Mouse (Mus musculus): ENCODE results near the gene Lpp. TPM values are rescaled to one million over a fixed set of nuclear protein-coding genes. Genes with fewer than 3 reads are reported as not detected.

Gene Lpp
- polyA plus RNA-seq, 1 experiment: 6.2 TPM

DNA sequence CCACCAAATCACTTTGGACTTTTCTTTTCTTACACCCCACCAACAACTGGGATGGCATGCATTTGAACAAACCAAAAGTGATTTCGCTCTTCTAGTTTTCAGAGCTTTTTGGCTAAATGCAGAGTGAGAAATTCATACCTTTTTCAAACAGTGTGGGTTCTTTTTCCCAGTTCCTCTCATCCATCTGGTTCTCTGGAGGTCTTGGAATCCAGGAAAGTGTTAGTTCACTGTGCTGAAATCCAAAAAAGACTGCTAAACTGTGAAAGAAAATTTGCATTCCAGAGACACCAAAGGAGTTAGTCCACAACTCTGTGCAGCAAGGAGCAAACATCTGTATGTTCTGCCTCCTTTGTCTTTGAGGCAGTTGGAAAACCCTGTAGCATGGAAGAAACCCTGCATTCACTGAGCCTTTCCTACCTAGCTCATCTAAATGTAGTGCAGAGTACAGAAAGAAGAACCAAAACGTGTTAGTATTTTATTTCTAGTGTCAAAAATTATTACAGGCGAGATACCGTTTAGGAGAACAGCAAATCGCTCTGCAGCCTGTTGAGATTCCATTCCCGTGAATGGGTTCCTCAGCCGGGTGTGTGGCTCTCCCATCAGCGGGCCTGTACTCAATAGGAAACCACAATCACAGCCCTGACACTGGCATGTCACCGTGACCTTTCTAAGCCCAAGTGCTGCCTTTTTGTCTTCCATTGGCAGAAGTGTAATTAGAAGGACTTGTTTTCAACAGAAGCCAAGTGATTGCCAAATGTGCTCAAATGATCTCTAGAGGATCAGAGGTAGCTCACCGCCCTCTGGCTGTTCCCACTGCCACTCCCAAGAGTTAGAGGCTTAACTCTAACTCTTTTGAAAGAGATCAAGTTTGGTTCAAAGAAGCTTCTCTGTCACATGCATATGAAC, 567.8 kb downstream of the Lpp start:
- TF ChIP-seq POLR2A (IDR thresholded peaks at IDR 0.05; ENCODE audit: borderline replicate concordance, control insufficient read depth, low read depth, low read length): no peak
- TF ChIP-seq CTCF (IDR thresholded peaks at IDR 0.05; ENCODE audit: control insufficient read depth, insufficient read depth, low read length): no peak
- Histone ChIP-seq H3K4me1 (ENCODE audit: control insufficient read depth, insufficient read depth, low read length) (no peaks in the 10 kb centered on the region), H3K4me3 (replicated peaks; ENCODE audit: control insufficient read depth, low read depth, low read length) (no peak overlapping the region), H3K27ac (ENCODE audit: control insufficient read depth, insufficient read depth, low read depth, low read length, poor library complexity) (no peak overlapping the region)
- WGBS: 43% methylated on average over 10 of the region's 10 CpGs

DNA sequence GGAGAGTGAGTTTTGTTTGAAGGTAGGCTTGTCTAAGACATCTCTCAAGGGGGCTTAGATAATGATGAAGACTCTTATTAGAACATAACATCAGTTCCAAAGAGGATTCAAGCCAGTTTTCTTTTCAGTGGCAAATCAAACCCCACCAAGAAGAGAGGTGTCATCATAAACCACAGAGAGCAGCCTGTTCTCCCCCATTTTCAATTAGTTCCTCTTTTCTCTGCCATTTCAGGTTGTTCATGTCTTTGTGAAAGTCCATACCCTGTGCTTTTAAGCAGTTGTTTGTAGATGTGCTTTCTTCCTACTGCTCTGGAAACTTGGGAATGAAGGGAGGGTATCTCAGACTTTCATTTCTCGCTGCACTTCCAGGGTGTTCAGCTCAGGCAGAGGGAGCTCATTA, 571.0 kb downstream of the Lpp start:
- H3K27ac ChIP-seq (ENCODE audit: control insufficient read depth, insufficient read depth, low read depth, low read length, poor library complexity): no peak overlapping the region
- 45% methylated on average over 1 of the region's 1 CpGs for WGBS
- no peaks in the 10 kb centered on the region for H3K4me1 ChIP-seq (ENCODE audit: control insufficient read depth, insufficient read depth, low read length)
- no peak for TF ChIP-seq CTCF (IDR thresholded peaks at IDR 0.05; ENCODE audit: control insufficient read depth, insufficient read depth, low read length)
- no peak for TF ChIP-seq POLR2A (IDR thresholded peaks at IDR 0.05; ENCODE audit: borderline replicate concordance, control insufficient read depth, low read depth, low read length)
- H3K4me3 ChIP-seq (replicated peaks; ENCODE audit: control insufficient read depth, low read depth, low read length): no peak overlapping the region

DNA sequence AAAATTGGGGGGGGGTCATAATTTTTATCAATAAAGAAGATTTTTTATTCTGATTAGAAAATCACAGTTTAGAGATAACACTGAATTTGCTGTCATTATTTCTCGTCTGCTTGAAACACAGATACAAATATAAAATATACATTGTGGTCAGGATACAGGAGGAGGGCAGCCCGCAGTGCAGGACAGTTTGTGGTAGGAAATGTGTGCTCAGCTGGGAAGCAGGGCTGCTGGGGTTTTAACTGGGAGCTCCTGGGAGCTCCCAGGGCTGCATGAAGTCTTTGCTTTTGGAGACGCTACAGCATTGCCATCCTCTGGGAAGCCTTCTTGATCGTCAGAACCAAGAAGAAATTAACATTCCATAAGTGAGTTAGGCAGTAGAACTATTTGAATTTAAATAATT, 571.8 kb downstream of the Lpp start:
- no peak overlapping the region for H3K27ac ChIP-seq (ENCODE audit: control insufficient read depth, insufficient read depth, low read depth, low read length, poor library complexity)
- H3K4me1 ChIP-seq (ENCODE audit: control insufficient read depth, insufficient read depth, low read length): no peaks in the 10 kb centered on the region
- no peak overlapping the region for H3K4me3 ChIP-seq (replicated peaks; ENCODE audit: control insufficient read depth, low read depth, low read length)
- 11% methylated on average over 4 of the region's 4 CpGs for WGBS
- TF ChIP-seq CTCF (IDR thresholded peaks at IDR 0.05; ENCODE audit: control insufficient read depth, insufficient read depth, low read length) (no peak), POLR2A (IDR thresholded peaks at IDR 0.05; ENCODE audit: borderline replicate concordance, control insufficient read depth, low read depth, low read length) (no peak)

DNA sequence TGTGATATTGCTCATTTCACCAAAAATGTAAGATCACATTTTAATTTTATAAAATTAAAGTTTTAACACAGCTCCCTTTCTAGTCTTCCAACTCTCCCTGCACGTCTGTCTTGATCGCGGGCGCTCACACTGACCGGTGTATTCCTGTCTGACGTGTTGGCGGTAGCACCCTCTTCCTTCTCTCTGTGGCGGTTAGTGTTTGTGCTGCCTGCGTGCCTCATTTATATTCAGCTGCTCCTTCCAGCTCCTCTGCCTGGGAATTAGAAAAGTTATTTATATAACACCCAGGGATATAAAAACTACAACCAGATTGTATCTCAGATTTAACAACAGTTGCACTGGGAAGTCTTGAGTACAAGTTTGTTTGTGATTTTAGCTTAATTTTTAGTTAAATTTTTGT, 573.2 kb downstream of the Lpp start:
- Histone ChIP-seq H3K27ac (ENCODE audit: control insufficient read depth, insufficient read depth, low read depth, low read length, poor library complexity) (no peak overlapping the region), H3K4me3 (replicated peaks; ENCODE audit: control insufficient read depth, low read depth, low read length) (no peak overlapping the region), H3K4me1 (ENCODE audit: control insufficient read depth, insufficient read depth, low read length) (no peaks in the 10 kb centered on the region)
- 91% methylated on average over 9 of the region's 9 CpGs for WGBS
- TF ChIP-seq POLR2A (IDR thresholded peaks at IDR 0.05; ENCODE audit: borderline replicate concordance, control insufficient read depth, low read depth, low read length) (no peak), CTCF (IDR thresholded peaks at IDR 0.05; ENCODE audit: control insufficient read depth, insufficient read depth, low read length) (no peak)

DNA sequence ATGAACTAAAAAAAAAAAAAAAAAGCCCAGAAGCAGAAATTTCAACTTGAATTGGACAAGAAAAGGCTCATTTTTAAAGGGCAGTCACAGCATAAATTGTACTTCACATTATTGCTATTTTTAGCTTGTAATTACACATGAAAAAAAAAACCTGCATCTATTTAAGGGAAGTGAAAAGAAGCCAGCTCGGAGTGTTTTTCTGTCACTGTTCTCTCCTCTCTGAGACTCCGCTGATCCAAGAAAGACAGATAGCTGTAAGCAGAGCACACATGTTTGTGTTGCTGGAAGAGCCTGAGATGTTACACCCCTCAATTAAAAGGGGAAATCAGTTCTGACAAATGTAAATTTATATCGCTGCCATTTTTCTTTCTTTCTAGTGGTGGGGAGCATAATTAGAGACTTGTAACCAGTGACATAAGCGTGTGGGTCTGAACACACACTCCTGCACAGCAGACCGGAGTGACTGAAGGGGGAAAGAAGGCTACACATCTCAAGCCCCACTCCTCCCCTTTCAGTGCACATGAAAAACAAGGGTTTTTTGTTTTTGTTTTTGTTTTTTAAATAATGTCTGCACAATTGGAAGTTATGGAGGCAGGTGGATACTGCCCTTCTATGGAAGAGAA, 579.8 kb downstream of the Lpp start:
- TF ChIP-seq CTCF (IDR thresholded peaks at IDR 0.05; ENCODE audit: control insufficient read depth, insufficient read depth, low read length) (no peak), POLR2A (IDR thresholded peaks at IDR 0.05; ENCODE audit: borderline replicate concordance, control insufficient read depth, low read depth, low read length) (no peak)
- WGBS: 34% methylated on average over 5 of the region's 5 CpGs
- Histone ChIP-seq H3K27ac (ENCODE audit: control insufficient read depth, insufficient read depth, low read depth, low read length, poor library complexity) (no peak overlapping the region), H3K4me3 (replicated peaks; ENCODE audit: control insufficient read depth, low read depth, low read length) (no peak overlapping the region), H3K4me1 (ENCODE audit: control insufficient read depth, insufficient read depth, low read length) (peaks cover 5% of the 10 kb centered on the region)

DNA sequence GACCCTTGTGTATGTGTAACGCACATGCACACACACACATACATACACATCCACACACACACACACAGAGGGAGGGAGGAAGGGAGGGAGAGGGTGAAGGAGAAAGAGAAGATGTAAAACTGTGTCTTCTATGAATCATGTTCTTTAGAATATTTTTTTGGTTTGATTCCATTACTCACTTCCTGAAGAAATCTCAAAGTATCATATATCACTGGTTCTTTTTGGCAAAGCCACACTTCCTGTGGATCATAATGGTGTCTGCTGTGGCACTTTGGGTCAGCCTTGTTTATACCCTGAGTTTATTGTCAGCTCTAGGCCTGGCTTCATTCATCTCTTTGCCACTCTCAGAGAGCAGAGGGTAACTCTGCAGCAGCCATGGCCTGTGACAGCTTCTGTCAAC, 584.5 kb downstream of the Lpp start:
- 74% methylated on average over 1 of the region's 1 CpGs for WGBS
- H3K27ac ChIP-seq (ENCODE audit: control insufficient read depth, insufficient read depth, low read depth, low read length, poor library complexity): no peak overlapping the region
- no peak overlapping the region for H3K4me3 ChIP-seq (replicated peaks; ENCODE audit: control insufficient read depth, low read depth, low read length)
- peaks cover 3% of the 10 kb centered on the region for H3K4me1 ChIP-seq (ENCODE audit: control insufficient read depth, insufficient read depth, low read length)
- TF ChIP-seq CTCF (IDR thresholded peaks at IDR 0.05; ENCODE audit: control insufficient read depth, insufficient read depth, low read length) (no peak), POLR2A (IDR thresholded peaks at IDR 0.05; ENCODE audit: borderline replicate concordance, control insufficient read depth, low read depth, low read length) (no peak)

DNA sequence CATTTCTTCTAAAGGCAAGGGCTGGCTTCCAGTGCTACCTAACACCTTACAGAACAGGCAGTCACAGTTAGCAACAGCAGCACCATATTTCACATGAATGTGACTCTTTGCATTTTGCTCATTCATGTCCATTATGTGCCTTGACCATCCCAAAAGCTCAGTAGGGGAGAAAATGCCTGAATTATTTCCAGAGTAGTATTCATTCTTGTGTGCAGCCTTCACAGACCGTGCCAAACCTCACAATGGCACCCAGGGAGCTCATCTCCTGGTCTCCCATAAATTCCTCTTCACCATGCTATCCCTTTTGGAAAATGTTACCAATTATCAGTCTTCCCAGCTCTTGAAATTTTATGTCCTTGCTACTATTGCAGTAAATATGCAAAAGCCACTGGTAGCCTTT, 584.9 kb downstream of the Lpp start:
- TF ChIP-seq CTCF (IDR thresholded peaks at IDR 0.05; ENCODE audit: control insufficient read depth, insufficient read depth, low read length) (no peak), POLR2A (IDR thresholded peaks at IDR 0.05; ENCODE audit: borderline replicate concordance, control insufficient read depth, low read depth, low read length) (no peak)
- Histone ChIP-seq H3K4me3 (replicated peaks; ENCODE audit: control insufficient read depth, low read depth, low read length) (no peak overlapping the region), H3K27ac (ENCODE audit: control insufficient read depth, insufficient read depth, low read depth, low read length, poor library complexity) (no peak overlapping the region), H3K4me1 (ENCODE audit: control insufficient read depth, insufficient read depth, low read length) (peaks cover 3% of the 10 kb centered on the region)
- 76% methylated on average over 1 of the region's 1 CpGs for WGBS

DNA sequence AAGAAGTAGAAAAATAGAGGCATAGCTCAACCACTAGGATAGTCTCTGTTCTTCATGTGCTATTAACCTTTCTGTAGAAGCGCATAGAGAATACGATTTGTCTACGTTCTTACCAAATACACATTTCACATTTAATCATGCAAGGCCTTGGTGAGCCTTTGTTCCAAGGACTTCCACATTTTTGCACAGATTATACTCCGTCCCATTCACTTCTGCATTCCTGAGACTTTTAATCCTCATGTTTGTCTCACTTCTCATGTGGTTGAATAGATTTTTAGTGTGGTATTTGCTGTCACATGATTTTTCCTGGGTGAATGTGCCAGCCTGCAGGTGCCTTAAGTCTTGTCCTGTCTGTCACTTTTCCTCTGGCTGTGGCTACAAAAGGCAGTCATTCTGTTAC, 586.1 kb downstream of the Lpp start:
- Histone ChIP-seq H3K4me3 (replicated peaks; ENCODE audit: control insufficient read depth, low read depth, low read length) (no peak overlapping the region), H3K4me1 (ENCODE audit: control insufficient read depth, insufficient read depth, low read length) (peaks cover 1% of the 10 kb centered on the region), H3K27ac (ENCODE audit: control insufficient read depth, insufficient read depth, low read depth, low read length, poor library complexity) (no peak overlapping the region)
- TF ChIP-seq CTCF (IDR thresholded peaks at IDR 0.05; ENCODE audit: control insufficient read depth, insufficient read depth, low read length) (no peak), POLR2A (IDR thresholded peaks at IDR 0.05; ENCODE audit: borderline replicate concordance, control insufficient read depth, low read depth, low read length) (no peak)
- WGBS: 90% methylated on average over 4 of the region's 4 CpGs
